Mouse (Mus musculus): Measurements from ENCODE around the gene Zfp846.

- TF ChIP-seq POLR2A (IDR thresholded peaks at IDR 0.05; ENCODE audit: low read depth, low read length), result peak; percentile 85
- TF ChIP-seq CTCF (IDR thresholded peaks at IDR 0.05; ENCODE audit: extremely low read depth, insufficient read depth, insufficient read length, insufficient replicate concordance), result no peak
Measured at GRCm38 (mm10) chr9:20644360-20645081, 63.4 kb downstream of the Zfp846 start, which contains the start of gene Fbxl12.
